Mouse (Mus musculus): Measurements from ENCODE around the gene Msh6. TPM values are rescaled to one million over a fixed set of nuclear protein-coding genes. Genes with fewer than 3 reads are reported as not detected.

The Msh6 gene
- total and polyA plus RNA-seq, 3 experiments: 126 to 167 (median 144) TPM

- H3K4me1 ChIP-seq (ENCODE audit: control insufficient read depth in 1 of 2, insufficient read depth in 2 of 2, low read length in 2 of 2): no peaks in the 10 kb centered on the region; a peak in 1 of 4 replicates
Measured at GRCm38 (mm10) chr17:87987507-87987906, 12.6 kb downstream of the Msh6 start.

DNA sequence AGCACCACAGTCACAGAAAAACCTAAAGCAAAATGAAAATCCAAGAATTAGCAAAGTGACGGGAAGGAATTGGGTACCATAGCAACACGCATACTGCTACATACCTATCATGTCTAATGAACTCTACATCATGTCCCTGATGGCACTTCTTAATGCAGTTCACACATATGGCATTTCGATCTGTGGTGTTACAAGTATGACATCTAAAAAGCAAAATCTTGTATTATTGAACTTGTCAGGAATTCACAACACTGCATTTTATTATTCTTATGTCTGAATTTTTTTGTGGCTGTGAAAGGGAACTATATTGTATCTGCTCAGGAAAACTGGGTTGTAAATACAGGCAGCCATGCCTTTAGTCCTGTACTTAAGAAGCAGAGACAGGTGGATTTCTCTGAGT, 17.3 kb downstream of the Msh6 start:
- TF ChIP-seq POLR2AphosphoS2 (IDR thresholded peaks at IDR 0.05; ENCODE audit: low read length): peak; percentile 68; the same call in 1 of the 2 replicates
- TF ChIP-seq ZMIZ1 (IDR thresholded peaks at IDR 0.05; ENCODE audit: low read depth, low read length): 0 out of 2 replicates have a peak, but pooled peaks have one; percentile 3
- TF ChIP-seq GATA1 (IDR thresholded peaks at IDR 0.05; ENCODE audit: low read depth, low read length): no peak
- no peak for TF ChIP-seq TBP (IDR thresholded peaks at IDR 0.05; ENCODE audit: low read depth, low read length)
- DNase-seq (ENCODE audit: low read depth, low spot score): no peak
- H3K79me2 ChIP-seq (ENCODE audit: control insufficient read depth, insufficient read depth, low read length, poor library complexity): peaks cover 6% of the 10 kb centered on the region; the same call in 1 of the 2 replicates
- no peak overlapping the region for H3K4me3 ChIP-seq (ENCODE audit: control insufficient read depth in 1 of 2, insufficient read depth in 1 of 2, low read depth in 2 of 2, low read length in 2 of 2)
- H3K9ac ChIP-seq (ENCODE audit: control insufficient read depth, low read depth, low read length, poor library complexity, severe bottlenecking): no peak overlapping the region
- no peaks in the 10 kb centered on the region for H3K27me3 ChIP-seq (ENCODE audit: control insufficient read depth in 1 of 2, insufficient read depth in 2 of 2, low read length in 2 of 2)
- H3K4me1 ChIP-seq (ENCODE audit: control insufficient read depth in 1 of 2, insufficient read depth in 2 of 2, low read length in 2 of 2): peaks cover 7% of the 10 kb centered on the region in 2 experiments
- H3K9me3 ChIP-seq (replicated peaks; ENCODE audit: insufficient read depth, low read length): no peaks in the 10 kb centered on the region
- no peak overlapping the region for H3K27ac ChIP-seq (ENCODE audit: control insufficient read depth, low read depth, low read length)
- H3K36me3 ChIP-seq (ENCODE audit: control insufficient read depth in 1 of 2, insufficient read depth in 2 of 2, low read length in 2 of 2): peaks cover 28 to 45% of the 10 kb centered on the region in 2 experiments

More at GRCm38 (mm10) chr17:87987507-87987906, 12.6 kb downstream of the Msh6 start:
- Histone ChIP-seq H3K27me3 (ENCODE audit: control insufficient read depth in 1 of 2, insufficient read depth in 2 of 2, low read length in 2 of 2) (no peaks in the 10 kb centered on the region), H3K79me2 (ENCODE audit: control insufficient read depth, insufficient read depth, low read length, poor library complexity) (peaks cover 21% of the 10 kb centered on the region), H3K9ac (ENCODE audit: control insufficient read depth, low read depth, low read length, poor library complexity, severe bottlenecking) (no peak overlapping the region), H3K4me3 (ENCODE audit: control insufficient read depth in 1 of 2, insufficient read depth in 1 of 2, low read depth in 2 of 2, low read length in 2 of 2) (no peak overlapping the region), H3K36me3 (ENCODE audit: control insufficient read depth in 1 of 2, insufficient read depth in 2 of 2, low read length in 2 of 2) (peaks cover 38 to 67% of the 10 kb centered on the region in 2 experiments), H3K9me3 (replicated peaks; ENCODE audit: insufficient read depth, low read length) (no peaks in the 10 kb centered on the region), H3K27ac (ENCODE audit: control insufficient read depth, low read depth, low read length) (no peak overlapping the region)
- no peak for DNase-seq (ENCODE audit: low read depth, low spot score)
- TF ChIP-seq TCF12 (IDR thresholded peaks at IDR 0.05; ENCODE audit: low read depth, low read length): no peak
- TF ChIP-seq SMC3 (IDR thresholded peaks at IDR 0.05; ENCODE audit: low read depth, low read length): no peak
- TF ChIP-seq BHLHE40 (IDR thresholded peaks at IDR 0.05; ENCODE audit: borderline replicate concordance, low read depth, low read length): no peak
- no peak for TF ChIP-seq SIN3A (IDR thresholded peaks at IDR 0.05; ENCODE audit: low read length)
- TF ChIP-seq RCOR1 (IDR thresholded peaks at IDR 0.05; ENCODE audit: low read depth, low read length): no peak
- TF ChIP-seq POLR2AphosphoS5 (IDR thresholded peaks at IDR 0.05; ENCODE audit: borderline replicate concordance, low read depth, low read length): no peak
- no peak for TF ChIP-seq NRF1 (IDR thresholded peaks at IDR 0.05; ENCODE audit: insufficient read depth, low read depth, low read length, poor library complexity, severe bottlenecking)
- TF ChIP-seq POLR2AphosphoS2 (IDR thresholded peaks at IDR 0.05; ENCODE audit: low read length): no peak
- TF ChIP-seq POLR2A (IDR thresholded peaks at IDR 0.05; ENCODE audit: control insufficient read depth in 1 of 2, insufficient read depth in 1 of 2, low read depth in 1 of 2, low read length in 2 of 2, poor library complexity in 1 of 2): no peak
- TF ChIP-seq CHD2 (IDR thresholded peaks at IDR 0.05; ENCODE audit: low read length): no peak
- TF ChIP-seq MXI1 (IDR thresholded peaks at IDR 0.05; ENCODE audit: low read depth, low read length): no peak
- no peak for TF ChIP-seq ETS1 (IDR thresholded peaks at IDR 0.05; ENCODE audit: low read depth, low read length)
- no peak for TF ChIP-seq MYB (IDR thresholded peaks at IDR 0.05; ENCODE audit: low read depth, low read length)
- no peak for TF ChIP-seq UBTF (IDR thresholded peaks at IDR 0.05; ENCODE audit: borderline replicate concordance, insufficient read depth, low read depth, low read length)
- no peak for TF ChIP-seq EP300 (IDR thresholded peaks at IDR 0.05; ENCODE audit: low read depth in 1 of 2, low read length in 2 of 2)
- no peak for TF ChIP-seq MYC (IDR thresholded peaks at IDR 0.05; ENCODE audit: low read depth, low read length)
- TF ChIP-seq MEF2A (IDR thresholded peaks at IDR 0.05; ENCODE audit: extremely low read depth, insufficient replicate concordance, low read depth, low read length, poor library complexity, severe bottlenecking): no peak
- TF ChIP-seq MAFK (IDR thresholded peaks at IDR 0.05; ENCODE audit: borderline replicate concordance, low read depth, low read length): no peak

Measured in MEL (cell line).